Mouse (Mus musculus) CH12.LX (cell line): ENCODE results near the gene Cep112.

Experiments
- CHD2 ChIP-seq: IDR thresholded peaks from 2 replicates; pipeline ENCODE4 v1.6.1; 2011; ENCODE audit warnings: low read length, improper control_type of control experiment
- CTCF ChIP-seq, 2 experiments: IDR thresholded peaks in 1 of 2; conservative IDR thresholded peaks in 1 of 2; 2 replicates each; pipeline ENCODE4 v1.5.1; 2011 to 2012; ENCODE audit warnings: low read depth in 2 of 2, low read length in 2 of 2, improper control_type of control experiment in 1 of 2, inconsistent platforms in 1 of 2, mild to moderate bottlenecking in 1 of 2, moderate library complexity in 1 of 2
- EP300 ChIP-seq: IDR thresholded peaks from 2 replicates; pipeline ENCODE4 v1.6.1; 2011; ENCODE audit warnings: low read length, improper control_type of control experiment
- KAT2A ChIP-seq: IDR thresholded peaks from 2 replicates; pipeline ENCODE4 v1.6.1; 2012; ENCODE audit warnings: low read length, improper control_type of control experiment, inconsistent platforms; ENCODE audit not compliant: insufficient replicate concordance
- MAFK ChIP-seq: IDR thresholded peaks from 2 replicates; pipeline ENCODE4 v1.6.1; 2011; ENCODE audit warnings: low read length, improper control_type of control experiment; ENCODE audit not compliant: insufficient replicate concordance
- POLR2A ChIP-seq: IDR thresholded peaks from 2 replicates; pipeline ENCODE4 v1.6.1; 2011; ENCODE audit warnings: low read depth, mild to moderate bottlenecking, improper control_type of control experiment, low read length
- RAD21 ChIP-seq: IDR thresholded peaks from 2 replicates; pipeline ENCODE4 v1.6.1; 2011; ENCODE audit warnings: low read depth, mild to moderate bottlenecking, low read length, improper control_type of control experiment, moderate library complexity
- SIN3A ChIP-seq: IDR thresholded peaks from 2 replicates; pipeline ENCODE4 v1.6.1; 2012; ENCODE audit warnings: low read length, improper control_type of control experiment, inconsistent platforms
- UBTF ChIP-seq: IDR thresholded peaks from 2 replicates; pipeline ENCODE4 v1.6.1; 2012; ENCODE audit warnings: low read depth, mild to moderate bottlenecking, inconsistent platforms, low read length, improper control_type of control experiment, moderate library complexity

DNA sequence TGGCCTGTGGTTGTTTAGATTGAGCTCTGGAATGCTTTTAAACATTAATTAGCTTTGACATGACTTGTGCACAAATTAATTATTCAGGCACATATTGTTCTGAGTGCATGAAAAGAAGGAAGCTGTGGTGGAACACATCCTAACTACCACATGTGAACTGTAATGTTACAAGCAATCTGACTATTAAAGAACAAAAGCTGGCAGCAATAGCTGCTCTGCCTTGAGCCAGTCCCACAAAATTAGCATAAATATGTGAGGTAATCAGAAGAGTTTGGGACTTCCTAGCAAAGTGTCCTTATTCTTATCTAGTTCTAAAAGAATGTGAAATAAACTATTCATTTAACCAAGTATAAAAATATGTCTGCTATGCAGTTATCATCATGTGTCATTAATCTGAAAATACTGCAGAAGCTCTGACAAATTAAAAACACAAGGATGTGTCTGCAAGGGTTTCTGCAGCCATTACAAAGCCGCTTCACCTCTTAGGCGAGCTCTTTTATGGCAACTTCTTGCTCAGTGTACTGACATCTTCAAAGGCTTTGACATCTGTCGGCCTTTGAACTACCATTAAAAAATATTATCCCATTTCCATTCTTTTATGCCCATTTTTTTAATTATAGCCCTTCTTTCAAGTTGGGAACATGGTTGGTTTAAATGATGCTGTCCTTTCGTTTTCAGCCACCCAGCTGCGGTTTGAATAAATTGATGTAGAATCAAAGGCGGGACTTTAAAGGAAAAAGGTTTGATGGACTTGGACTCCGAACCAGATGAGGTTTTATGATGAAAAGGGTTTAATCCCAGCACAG is 195.8 kb downstream of the Cep112 start:
- TF ChIP-seq CTCF (conservative IDR thresholded peaks at IDR 0.05 in 1 of 2, IDR thresholded peaks at IDR 0.05 in 1 of 2; ENCODE audit: low read depth in 2 of 2, low read length in 2 of 2) = no peak
- no peak for TF ChIP-seq CHD2
- no peak for TF ChIP-seq SIN3A
- no peak for TF ChIP-seq MAFK
- no peak for TF ChIP-seq POLR2A
- no peak for TF ChIP-seq EP300
- TF ChIP-seq KAT2A = no peak
- no peak for TF ChIP-seq RAD21
- no peak for TF ChIP-seq UBTF
